Mouse (Mus musculus): ENCODE measurements around the gene Kcnn1. TPM values are rescaled to one million over a fixed set of nuclear protein-coding genes. Genes with fewer than 3 reads are reported as not detected.
"Not testable (repeated sequence)": the region's sequence is repeated elsewhere in the genome, so short reads cannot be mapped to it uniquely, and the experiment has no call there.

Kcnn1 gene
- polyA plus RNA-seq, 1 experiment from 2014 or later = 2.8 TPM

- peaks cover 23% of the 10 kb centered on the region for H3K36me3 ChIP-seq
- no peak overlapping the region; the same call in 1 of the 2 replicates for H3K9ac ChIP-seq
- peaks cover 18% of the 10 kb centered on the region for H3K4me1 ChIP-seq (replicated peaks)
- ATAC-seq (replicated peaks; ENCODE audit: insufficient number of reproducible peaks, insufficient read depth, low FRiP score, low read depth) = no peak
- H3K27me3 ChIP-seq = peaks cover 3% of the 10 kb centered on the region
- WGBS = 42% methylated on average over 2 of the region's 2 CpGs
- H3K9me3 ChIP-seq (replicated peaks) = no peaks in the 10 kb centered on the region
- no peak overlapping the region for H3K4me3 ChIP-seq
- 0 out of 2 replicates have a peak overlapping the region, but pooled peaks have one; percentile 84 for H3K27ac ChIP-seq
- H3K4me2 ChIP-seq = no peak overlapping the region
Measured at GRCm38 (mm10) chr8:70898661-70899198, 35.7 kb upstream of the Kcnn1 start.

- ATAC-seq (replicated peaks; ENCODE audit: insufficient number of reproducible peaks, insufficient read depth, low FRiP score, low read depth) = peak; percentile 26; the same call in 1 of the 2 replicates
- peaks cover 12% of the 10 kb centered on the region for H3K27me3 ChIP-seq
Measured at GRCm38 (mm10) chr8:70897681-70898413, 34.8 kb upstream of the Kcnn1 start.

GRCm38 (mm10) chr8:70897021-70897680, 34.1 kb upstream of the Kcnn1 start, which contains the start of gene Rpl18a:
TSS of gene Rpl18a (minus strand) at chr8:70897412.
- Histone ChIP-seq H3K4me3 (peak within 1 kb of the TSS; percentile 93), H3K36me3 (peaks cover 26% of the 10 kb centered on the region), H3K9me3 (replicated peaks) (no peaks in the 10 kb centered on the region), H3K27ac (peak within 1 kb of the TSS; percentile 84), H3K4me2 (peak within 1 kb of the TSS; percentile 93), H3K27me3 (peaks cover 19% of the 10 kb centered on the region), H3K4me1 (replicated peaks) (peaks cover 26% of the 10 kb centered on the region), H3K9ac (peak within 1 kb of the TSS; percentile 99)
- 0% methylated on average over 60 of the region's 60 CpGs for WGBS
- peak; percentile 97 for ATAC-seq (replicated peaks; ENCODE audit: insufficient number of reproducible peaks, insufficient read depth, low FRiP score, low read depth)

More at GRCm38 (mm10) chr8:70897681-70898413, 34.8 kb upstream of the Kcnn1 start:
- WGBS = under 1% methylated on average over 20 of the region's 20 CpGs
- Histone ChIP-seq H3K4me3 (peak overlapping the region; percentile 93), H3K36me3 (peaks cover 26% of the 10 kb centered on the region), H3K27ac (peak overlapping the region; percentile 84), H3K9me3 (replicated peaks) (no peaks in the 10 kb centered on the region), H3K4me1 (replicated peaks) (peaks cover 19% of the 10 kb centered on the region), H3K9ac (peak overlapping the region; percentile 76), H3K4me2 (peak overlapping the region; percentile 83)

GRCm38 (mm10) chr8:70896316-70897020, 33.4 kb upstream of the Kcnn1 start:
- H3K27me3 ChIP-seq = peaks cover 26% of the 10 kb centered on the region

GRCm38 (mm10) chr8:70895571-70896259, 32.7 kb upstream of the Kcnn1 start:
- not testable (repeated sequence) for H3K9me3 ChIP-seq (replicated peaks); ATAC-seq (replicated peaks; ENCODE audit: insufficient number of reproducible peaks, insufficient read depth, low FRiP score, low read depth); H3K27ac ChIP-seq
- Histone ChIP-seq H3K4me3 (peak overlapping the region; percentile 93), H3K4me2 (peak overlapping the region; percentile 93), H3K27me3 (peaks cover 33% of the 10 kb centered on the region), H3K9ac (peak overlapping the region; percentile 99), H3K36me3 (peaks cover 26% of the 10 kb centered on the region), H3K4me1 (replicated peaks) (peaks cover 29% of the 10 kb centered on the region)
- WGBS = 83% methylated on average over 24 of the region's 24 CpGs

More at GRCm38 (mm10) chr8:70896316-70897020, 33.4 kb upstream of the Kcnn1 start:
- Histone ChIP-seq H3K36me3 (peaks cover 26% of the 10 kb centered on the region), H3K9ac (peak overlapping the region; percentile 99), H3K4me2 (peak overlapping the region; percentile 93), H3K27ac (peak overlapping the region; percentile 78), H3K4me3 (peak overlapping the region; percentile 93), H3K9me3 (replicated peaks) (no peaks in the 10 kb centered on the region), H3K4me1 (replicated peaks) (peaks cover 29% of the 10 kb centered on the region)
- no peak for ATAC-seq (replicated peaks; ENCODE audit: insufficient number of reproducible peaks, insufficient read depth, low FRiP score, low read depth)
- WGBS = 2% methylated on average over 25 of the region's 25 CpGs

- Histone ChIP-seq H3K36me3 (peaks cover 26% of the 10 kb centered on the region), H3K9me3 (replicated peaks) (no peaks in the 10 kb centered on the region; the same call in 1 of the 2 replicates), H3K4me3 (no peak overlapping the region), H3K4me1 (replicated peaks) (peaks cover 29% of the 10 kb centered on the region), H3K27ac (no peak overlapping the region), H3K4me2 (no peak overlapping the region), H3K27me3 (peaks cover 41% of the 10 kb centered on the region), H3K9ac (no peak overlapping the region)
- WGBS = 88% methylated on average over 8 of the region's 8 CpGs
- no peak for ATAC-seq (replicated peaks; ENCODE audit: insufficient number of reproducible peaks, insufficient read depth, low FRiP score, low read depth)
Measured at GRCm38 (mm10) chr8:70894771-70895545, 31.9 kb upstream of the Kcnn1 start.

- H3K27me3 ChIP-seq = peaks cover 43% of the 10 kb centered on the region
- WGBS = 63% methylated on average over 2 of the region's 2 CpGs
Measured at GRCm38 (mm10) chr8:70894385-70894720, 31.3 kb upstream of the Kcnn1 start.

GRCm38 (mm10) chr8:70893656-70894384, 30.8 kb upstream of the Kcnn1 start:
- no peak overlapping the region for H3K27ac ChIP-seq
- peaks cover 46% of the 10 kb centered on the region for H3K27me3 ChIP-seq
- H3K9me3 ChIP-seq (replicated peaks) = no peaks in the 10 kb centered on the region; the same call in 1 of the 2 replicates
- no peak overlapping the region for H3K9ac ChIP-seq
- H3K36me3 ChIP-seq = peaks cover 26% of the 10 kb centered on the region
- peaks cover 29% of the 10 kb centered on the region for H3K4me1 ChIP-seq (replicated peaks)
- no peak overlapping the region for H3K4me3 ChIP-seq
- no peak for ATAC-seq (replicated peaks; ENCODE audit: insufficient number of reproducible peaks, insufficient read depth, low FRiP score, low read depth)
- no peak overlapping the region for H3K4me2 ChIP-seq
- 31% methylated on average over 12 of the region's 12 CpGs for WGBS

More at GRCm38 (mm10) chr8:70894385-70894720, 31.3 kb upstream of the Kcnn1 start:
- Histone ChIP-seq H3K27ac (no peak overlapping the region), H3K36me3 (peaks cover 26% of the 10 kb centered on the region), H3K9ac (no peak overlapping the region), H3K4me2 (no peak overlapping the region), H3K4me3 (no peak overlapping the region), H3K9me3 (replicated peaks) (no peaks in the 10 kb centered on the region; the same call in 1 of the 2 replicates), H3K4me1 (replicated peaks) (peaks cover 29% of the 10 kb centered on the region)
- no peak for ATAC-seq (replicated peaks; ENCODE audit: insufficient number of reproducible peaks, insufficient read depth, low FRiP score, low read depth)

- Histone ChIP-seq H3K9ac (no peak overlapping the region), H3K27ac (no peak overlapping the region), H3K27me3 (peaks cover 46% of the 10 kb centered on the region), H3K9me3 (replicated peaks) (no peaks in the 10 kb centered on the region; the same call in 1 of the 2 replicates), H3K36me3 (peaks cover 26% of the 10 kb centered on the region), H3K4me1 (replicated peaks) (peaks cover 23% of the 10 kb centered on the region), H3K4me3 (peak overlapping the region; percentile 34), H3K4me2 (peak overlapping the region; percentile 51)
- WGBS = 23% methylated on average over 20 of the region's 20 CpGs
- ATAC-seq (replicated peaks; ENCODE audit: insufficient number of reproducible peaks, insufficient read depth, low FRiP score, low read depth) = no peak
Measured at GRCm38 (mm10) chr8:70892896-70893655, 30.0 kb upstream of the Kcnn1 start.
